Mouse (Mus musculus) limb, embryonic 11.5 days (tissue): ENCODE results near the gene Atp8b4. TPM values are rescaled to one million over a fixed set of nuclear protein-coding genes. Genes with fewer than 3 reads are reported as not detected.

Source experiments
- ATAC-seq: fragments of 200-750 bp; cut with Nextera tagmentation; 2 replicates; pipeline ENCODE4 v1.8.0; 2017; ENCODE audit warnings: low read depth; ENCODE audit not compliant: insufficient number of reproducible peaks, low FRiP score, low TSS enrichment
- DNase-seq: peaks from one replicate; pipeline ENCODE4 v3.0.0-alpha.2; 2015; ENCODE audit warnings: low spot score
- H3K27ac ChIP-seq: fragments of 300-500 bp; sonication (generic); replicated peaks from 2 replicates; pipeline ENCODE4 v1.5.1; 2014; ENCODE audit warnings: low read depth, mild to moderate bottlenecking, low read length
- H3K27me3 ChIP-seq: fragments of 300-500 bp; sonication (generic); 2 replicates; pipeline ENCODE4 v1.6.1; 2014; ENCODE audit warnings: mild to moderate bottlenecking, low read length, mixed read lengths; ENCODE audit not compliant: control insufficient read depth, insufficient read depth
- H3K36me3 ChIP-seq: fragments of 300-500 bp; sonication (generic); 2 replicates; pipeline ENCODE4 v1.6.1; 2014; ENCODE audit warnings: mild to moderate bottlenecking, low read length, moderate library complexity, mixed read lengths; ENCODE audit not compliant: control insufficient read depth, insufficient read depth
- H3K4me1 ChIP-seq: fragments of 300-500 bp; sonication (generic); 2 replicates; pipeline ENCODE4 v1.6.1; 2014; ENCODE audit warnings: low read length, mixed read lengths; ENCODE audit not compliant: control insufficient read depth, insufficient read depth
- H3K4me2 ChIP-seq: fragments of 300-500 bp; sonication (generic); 2 replicates; pipeline ENCODE4 v1.6.1; 2014; ENCODE audit warnings: low read depth, mild to moderate bottlenecking, moderate library complexity; ENCODE audit not compliant: severe bottlenecking
- H3K4me3 ChIP-seq: fragments of 300-500 bp; sonication (generic); 2 replicates; pipeline ENCODE4 v1.5.1; 2014; ENCODE audit warnings: low read depth, low read length
- H3K9ac ChIP-seq: fragments of 300-500 bp; sonication (generic); 2 replicates; pipeline ENCODE4 v1.6.1; 2014; ENCODE audit warnings: mild to moderate bottlenecking, low read length
- H3K9me3 ChIP-seq: fragments of 300-500 bp; sonication (generic); 2 replicates; pipeline ENCODE4 v1.6.1; 2016; ENCODE audit warnings: low read length; ENCODE audit not compliant: control insufficient read depth
- WGBS: fragments of 180-500 bp; shearing (Covaris S2); extraction: QIAGEN DNeasy Blood & Tissue Kit; methylation state at CpG from one replicate; pipeline ENCODE4 v1.1.7; 2014; 5-methylcytosine and 5-hydroxymethylcytosine counted together
- polyA plus RNA-seq: library from polyadenylated mRNA; unstranded; fragments of >200 nt; fragmentation: Nextera tagmentation; extraction: Ambion mirVana; gene quantifications from 2 replicates; pipeline ENCODE4 v1.2.1, GENCODE M21; 2014

Atp8b4 gene
- polyA plus RNA-seq, result 0.07 and 0.34 TPM in 2 replicates

DNA sequence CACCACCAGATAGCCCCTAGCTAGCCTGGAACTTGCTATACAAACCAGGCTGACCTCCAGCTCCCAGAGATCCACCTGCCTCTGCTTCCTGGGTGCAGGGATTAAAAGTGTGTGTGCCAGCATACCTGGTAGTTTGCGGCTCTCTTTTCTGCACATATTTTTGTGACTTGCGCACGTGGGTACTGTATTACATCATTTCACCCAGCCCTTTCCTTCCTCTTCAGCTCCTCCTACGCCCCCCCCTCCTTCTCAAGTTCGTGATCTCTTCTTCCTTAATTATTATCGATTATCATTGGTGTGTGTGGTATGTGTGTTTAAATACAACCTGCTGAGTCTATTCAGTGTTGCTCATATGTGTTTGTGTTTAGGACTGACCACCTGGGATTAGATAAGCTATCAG lies at the start of gene Atp8b4:
Gene Atp8b4 (minus strand): TSS at position 154 of the 400 bp plus-strand sequence.
- Histone ChIP-seq H3K9ac (no peak within 1 kb of the TSS), H3K4me2 (no peak within 1 kb of the TSS), H3K4me3 (no peak within 1 kb of the TSS), H3K27ac (no peak within 1 kb of the TSS), H3K27me3 (no peaks in the 10 kb centered on the region), H3K4me1 (no peaks in the 10 kb centered on the region), H3K9me3 (no peaks in the 10 kb centered on the region), H3K36me3 (no peaks in the 10 kb centered on the region)
- no peak for DNase-seq
- 92% methylated on average over 6 of the region's 6 CpGs for WGBS
- ATAC-seq, result no peak

DNA sequence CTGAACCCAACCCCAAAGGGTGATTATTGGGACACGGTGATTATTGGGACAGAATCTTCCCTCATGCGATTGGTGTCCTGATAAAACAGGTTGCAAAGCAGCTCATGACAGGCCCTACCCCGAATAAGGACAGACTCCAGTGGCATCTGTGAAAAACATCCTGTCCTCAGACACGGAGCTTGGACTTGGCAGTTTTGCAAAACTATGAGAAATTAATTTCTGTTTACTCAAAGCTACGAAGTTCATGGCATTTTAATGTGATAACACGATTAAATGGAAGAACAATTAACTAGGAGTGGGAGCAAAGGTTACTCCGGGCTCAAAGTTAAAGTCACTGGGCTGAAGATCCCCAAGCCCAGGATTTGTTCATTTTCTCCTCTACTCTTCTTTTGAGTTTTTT lies 49.2 kb upstream of the Atp8b4 start:
- Histone ChIP-seq H3K9me3 (no peaks in the 10 kb centered on the region), H3K4me3 (no peak overlapping the region), H3K27ac (no peak overlapping the region), H3K4me1 (0 out of 2 replicates have a peak, but pooled peaks cover 11% of the 10 kb centered on the region), H3K36me3 (no peaks in the 10 kb centered on the region), H3K9ac (no peak overlapping the region), H3K4me2 (no peak overlapping the region), H3K27me3 (peaks cover 33% of the 10 kb centered on the region)
- no peak for DNase-seq
- WGBS, result 91% methylated on average over 7 of the region's 7 CpGs
- ATAC-seq, result no peak

DNA sequence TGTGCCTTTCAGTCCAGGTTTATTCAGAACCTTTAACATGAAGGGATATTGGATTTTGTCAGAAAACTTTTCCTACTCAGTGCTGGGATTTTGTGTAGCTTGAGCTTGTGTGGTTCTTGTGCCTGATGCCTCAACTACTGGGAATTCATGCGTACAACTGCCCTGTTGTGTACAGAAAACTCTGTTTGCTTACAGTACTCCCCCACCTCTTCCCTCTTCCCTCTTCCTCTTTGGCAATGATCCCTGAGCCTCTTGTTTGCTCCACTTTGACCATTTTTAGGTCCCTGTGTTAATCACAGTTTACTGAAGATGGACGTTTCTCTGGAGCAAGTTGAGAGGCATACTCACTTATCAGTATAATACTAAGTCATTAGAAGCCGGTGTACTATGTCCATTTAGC lies 45.9 kb upstream of the Atp8b4 start:
- WGBS, result 89% methylated on average over 3 of the region's 3 CpGs
- no peaks in the 10 kb centered on the region for H3K36me3 ChIP-seq
- H3K27ac ChIP-seq, result no peak overlapping the region
- no peak overlapping the region for H3K4me3 ChIP-seq
- H3K9ac ChIP-seq, result no peak overlapping the region
- no peaks in the 10 kb centered on the region for H3K9me3 ChIP-seq
- no peak for DNase-seq
- no peaks in the 10 kb centered on the region for H3K4me1 ChIP-seq
- ATAC-seq, result no peak
- no peak overlapping the region for H3K4me2 ChIP-seq
- peaks cover 3% of the 10 kb centered on the region; the same call in 1 of the 2 replicates for H3K27me3 ChIP-seq

DNA sequence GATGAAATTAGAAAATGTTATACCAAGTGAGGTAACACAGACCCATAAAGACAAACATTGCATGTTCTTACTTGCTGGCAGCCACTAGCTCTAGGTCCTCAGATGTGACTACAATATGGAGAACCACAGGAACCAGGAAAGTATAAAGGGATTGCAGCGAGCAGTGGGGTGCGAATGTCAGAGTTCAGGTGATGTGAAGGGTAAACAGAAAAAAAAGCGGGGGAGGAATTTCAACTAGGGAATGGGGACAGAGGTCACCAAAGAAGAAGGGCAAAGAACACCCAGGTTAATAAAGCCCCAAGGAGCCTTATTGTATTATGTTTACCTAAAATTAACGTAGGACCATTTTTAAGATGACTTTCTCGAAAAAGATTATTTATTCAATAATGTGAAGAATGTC lies 44.8 kb upstream of the Atp8b4 start:
- H3K4me3 ChIP-seq, result no peak overlapping the region

DNA sequence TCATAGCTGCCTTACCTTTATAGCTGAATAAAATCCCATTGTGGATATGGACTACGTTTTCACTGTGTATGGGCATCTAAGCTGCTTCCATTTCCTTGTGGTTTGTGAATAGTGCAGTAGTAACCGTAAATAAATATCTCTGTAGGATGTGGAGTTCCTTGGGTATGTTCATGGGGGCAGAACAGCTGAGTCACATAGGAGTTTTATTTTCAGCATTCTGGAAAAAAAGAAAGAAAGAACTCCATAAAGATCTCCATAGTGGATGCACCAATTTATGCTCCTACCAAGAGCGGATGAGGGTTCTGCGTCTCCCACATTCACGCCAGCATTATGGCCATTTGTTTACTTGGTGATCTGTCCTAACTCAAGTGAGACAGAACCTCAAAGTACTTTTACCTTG lies 41.7 kb upstream of the Atp8b4 start:
- 89% methylated on average over 5 of the region's 5 CpGs for WGBS
- no peak overlapping the region for H3K4me2 ChIP-seq
- H3K4me3 ChIP-seq, result no peak overlapping the region
- ATAC-seq (no peak), DNase-seq (no peak)
- no peaks in the 10 kb centered on the region for H3K36me3 ChIP-seq
- no peaks in the 10 kb centered on the region for H3K4me1 ChIP-seq
- H3K27me3 ChIP-seq, result no peaks in the 10 kb centered on the region
- no peaks in the 10 kb centered on the region for H3K9me3 ChIP-seq
- no peak overlapping the region for H3K27ac ChIP-seq
- no peak overlapping the region for H3K9ac ChIP-seq

More for the DNA sequence above, 44.8 kb upstream of the Atp8b4 start:
- 80% methylated on average over 5 of the region's 5 CpGs for WGBS
- H3K9ac ChIP-seq, result no peak overlapping the region
- ATAC-seq (no peak), DNase-seq (no peak)
- H3K4me2 ChIP-seq, result no peak overlapping the region
- no peak overlapping the region for H3K27ac ChIP-seq
- no peaks in the 10 kb centered on the region for H3K36me3 ChIP-seq
- H3K9me3 ChIP-seq, result no peaks in the 10 kb centered on the region
- H3K4me1 ChIP-seq, result no peaks in the 10 kb centered on the region
- no peaks in the 10 kb centered on the region for H3K27me3 ChIP-seq

DNA sequence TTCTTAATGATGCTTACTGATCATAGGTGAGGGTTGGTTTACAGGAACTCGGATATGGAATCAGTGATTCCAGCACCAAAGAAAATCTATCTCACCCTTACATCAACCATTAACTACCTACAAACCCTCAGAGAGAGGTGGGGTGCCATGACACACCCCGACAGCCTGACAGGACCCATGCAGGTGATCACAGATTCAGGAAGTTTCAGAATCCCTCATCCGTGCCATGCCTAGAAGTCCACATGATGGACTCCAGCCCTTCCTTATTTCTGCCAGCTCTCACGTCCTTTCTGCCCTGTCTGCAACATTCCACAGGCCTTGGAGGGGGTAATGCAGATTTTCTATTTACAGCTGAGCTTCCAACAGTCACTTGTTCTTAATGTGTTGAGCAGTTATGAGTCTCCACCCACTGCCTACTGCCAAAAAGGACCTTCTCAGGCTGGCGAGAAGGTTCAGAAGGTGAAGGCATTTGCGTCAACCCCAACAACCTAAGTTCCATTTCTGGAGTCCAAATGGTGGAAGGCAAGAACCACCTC lies 40.0 kb upstream of the Atp8b4 start:
- no peak overlapping the region for H3K4me3 ChIP-seq
- no peaks in the 10 kb centered on the region for H3K9me3 ChIP-seq
- DNase-seq (no peak), ATAC-seq (no peak)
- no peaks in the 10 kb centered on the region for H3K27me3 ChIP-seq
- H3K36me3 ChIP-seq, result no peaks in the 10 kb centered on the region
- no peaks in the 10 kb centered on the region for H3K4me1 ChIP-seq
- 84% methylated on average over 6 of the region's 6 CpGs for WGBS
- H3K27ac ChIP-seq, result no peak overlapping the region
- H3K9ac ChIP-seq, result no peak overlapping the region
- H3K4me2 ChIP-seq, result no peak overlapping the region

DNA sequence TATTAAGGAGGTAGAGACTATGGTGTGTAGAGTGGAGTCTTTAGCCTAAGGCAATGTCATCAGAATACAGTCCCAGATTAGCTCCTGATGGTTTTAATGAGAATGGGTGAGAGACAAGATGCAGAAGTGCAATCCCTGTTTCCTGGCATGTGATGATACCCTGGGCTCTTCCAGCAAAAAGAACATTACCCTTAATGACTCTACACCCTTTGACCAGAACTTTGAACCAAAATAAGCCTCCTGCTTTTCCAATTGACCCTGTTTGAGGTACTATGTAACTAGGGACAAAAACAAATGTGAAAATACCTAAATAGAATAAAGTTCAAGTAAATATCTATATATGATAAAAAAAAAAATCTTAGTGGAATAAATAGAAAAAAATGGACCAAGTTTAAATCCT lies 37.2 kb upstream of the Atp8b4 start:
- H3K27me3 ChIP-seq, result no peaks in the 10 kb centered on the region
- no peak overlapping the region for H3K4me2 ChIP-seq
- no peak overlapping the region for H3K9ac ChIP-seq
- DNase-seq (no peak), ATAC-seq (no peak)
- no peaks in the 10 kb centered on the region for H3K36me3 ChIP-seq
- no peaks in the 10 kb centered on the region for H3K9me3 ChIP-seq
- no peak overlapping the region for H3K4me3 ChIP-seq
- no peak overlapping the region for H3K27ac ChIP-seq
- H3K4me1 ChIP-seq, result no peaks in the 10 kb centered on the region

DNA sequence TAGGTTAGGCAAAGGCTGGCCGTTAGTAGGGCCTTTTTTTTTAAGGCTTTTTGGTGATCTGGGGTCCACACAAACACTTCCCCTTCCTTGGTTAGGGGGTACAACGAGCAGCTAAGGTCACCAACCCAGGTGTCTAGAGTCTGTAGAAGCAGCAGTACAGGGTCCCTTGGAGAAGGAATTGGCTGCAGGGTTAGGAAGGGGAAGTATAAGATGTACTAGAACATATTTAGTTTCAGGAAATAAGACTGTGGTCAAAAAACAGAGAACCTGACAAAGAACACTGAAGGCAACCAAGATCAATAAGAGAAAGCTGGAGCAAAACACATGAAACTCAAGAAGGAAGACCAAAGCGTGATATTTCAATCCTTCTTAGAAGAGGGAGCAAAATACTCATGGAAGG lies 30.1 kb upstream of the Atp8b4 start:
- Histone ChIP-seq H3K4me1 (no peaks in the 10 kb centered on the region), H3K27me3 (no peaks in the 10 kb centered on the region), H3K4me2 (no peak overlapping the region), H3K9me3 (no peaks in the 10 kb centered on the region), H3K9ac (no peak overlapping the region), H3K36me3 (no peaks in the 10 kb centered on the region), H3K27ac (no peak overlapping the region), H3K4me3 (no peak overlapping the region)
- DNase-seq (no peak), ATAC-seq (no peak)
- WGBS, result 82% methylated on average over 3 of the region's 3 CpGs

DNA sequence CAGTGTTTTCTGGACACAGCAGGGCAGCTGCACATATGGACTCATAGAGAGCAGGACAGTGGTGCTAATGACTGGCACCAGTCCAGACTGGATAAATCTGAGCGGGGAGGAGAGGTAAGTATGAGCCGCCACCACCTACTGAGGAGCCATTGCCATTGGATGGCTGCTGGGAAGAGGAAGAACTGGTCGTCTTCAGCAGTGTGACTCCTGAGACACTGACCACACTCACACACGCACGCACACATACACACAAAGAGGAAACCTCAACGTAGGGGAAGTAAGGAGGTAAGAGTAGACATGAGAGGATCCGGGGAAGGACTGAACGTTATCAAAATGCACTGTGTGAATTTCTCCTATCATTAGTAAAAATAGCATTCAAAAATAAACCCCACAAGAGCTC lies 27.0 kb upstream of the Atp8b4 start:
- Histone ChIP-seq H3K27me3 (no peaks in the 10 kb centered on the region), H3K36me3 (no peaks in the 10 kb centered on the region), H3K4me2 (no peak overlapping the region), H3K27ac (no peak overlapping the region), H3K9me3 (no peaks in the 10 kb centered on the region), H3K9ac (no peak overlapping the region), H3K4me1 (no peaks in the 10 kb centered on the region), H3K4me3 (no peak overlapping the region)
- 91% methylated on average over 8 of the region's 8 CpGs for WGBS
- DNase-seq (no peak), ATAC-seq (no peak)
